Mouse (Mus musculus) liver, embryonic 11.5 days (tissue): ENCODE results near the gene Timm10. TPM values are rescaled to one million over a fixed set of nuclear protein-coding genes. Genes with fewer than 3 reads are reported as not detected.

Experiments
- ATAC-seq: fragments of 200-750 bp; cut with Nextera tagmentation; replicated peaks from 2 replicates; pipeline ENCODE4 v1.8.0; 2017; ENCODE audit warnings: moderate number of reproducible peaks, mild to moderate bottlenecking, moderate TSS enrichment, moderate library complexity; ENCODE audit not compliant: low FRiP score
- DNase-seq: peaks from one replicate; pipeline ENCODE4 v3.0.0-alpha.2; 2017; ENCODE audit warnings: low spot score
- H3K27ac ChIP-seq: fragments of 300-500 bp; sonication (generic); 2 replicates; pipeline ENCODE4 v1.5.1; 2014; ENCODE audit warnings: mild to moderate bottlenecking, low read depth, low read length, control low read depth
- H3K27me3 ChIP-seq: fragments of 300-500 bp; sonication (generic); replicated peaks from 2 replicates; pipeline ENCODE4 v1.6.1; 2014; ENCODE audit warnings: low read length, mixed read lengths; ENCODE audit not compliant: control insufficient read depth, insufficient read depth
- H3K36me3 ChIP-seq: fragments of 300-500 bp; sonication (generic); 2 replicates; pipeline ENCODE4 v1.6.1; 2014; ENCODE audit warnings: mild to moderate bottlenecking, low read length, moderate library complexity, mixed read lengths; ENCODE audit not compliant: control insufficient read depth, insufficient read depth
- H3K4me1 ChIP-seq: fragments of 300-500 bp; sonication (generic); replicated peaks from 2 replicates; pipeline ENCODE4 v1.6.1; 2014; ENCODE audit warnings: low read length, mixed read lengths; ENCODE audit not compliant: control insufficient read depth, insufficient read depth
- H3K4me2 ChIP-seq: fragments of 300-500 bp; sonication (generic); 2 replicates; pipeline ENCODE4 v1.6.1; 2014; ENCODE audit warnings: mild to moderate bottlenecking, control low read depth, moderate library complexity
- H3K4me3 ChIP-seq: fragments of 300-500 bp; sonication (generic); 2 replicates; pipeline ENCODE4 v1.5.1; 2014; ENCODE audit warnings: low read depth, low read length, control low read depth
- H3K9ac ChIP-seq: fragments of 300-500 bp; sonication (generic); 2 replicates; pipeline ENCODE4 v1.6.1; 2014; ENCODE audit warnings: low read depth, low read length, control low read depth
- H3K9me3 ChIP-seq: fragments of 300-500 bp; sonication (generic); 2 replicates; pipeline ENCODE4 v1.6.1; 2016; ENCODE audit warnings: low read length, inconsistent platforms, mixed read lengths; ENCODE audit not compliant: control insufficient read depth
- WGBS: fragments of 180-500 bp; shearing (Covaris S2); extraction: QIAGEN DNeasy Blood & Tissue Kit; methylation state at CpG from one replicate; pipeline ENCODE4 v1.1.7; 2014; 5-methylcytosine and 5-hydroxymethylcytosine counted together
- polyA plus RNA-seq: library from polyadenylated mRNA; unstranded; fragments of >200 nt; fragmentation: Nextera tagmentation; extraction: Ambion mirVana; gene quantifications from 2 replicates; pipeline ENCODE4 v1.2.1, GENCODE M21; 2014

Gene Timm10
- polyA plus RNA-seq, 1 experiment from 2014 or later = 84.3 TPM

DNA sequence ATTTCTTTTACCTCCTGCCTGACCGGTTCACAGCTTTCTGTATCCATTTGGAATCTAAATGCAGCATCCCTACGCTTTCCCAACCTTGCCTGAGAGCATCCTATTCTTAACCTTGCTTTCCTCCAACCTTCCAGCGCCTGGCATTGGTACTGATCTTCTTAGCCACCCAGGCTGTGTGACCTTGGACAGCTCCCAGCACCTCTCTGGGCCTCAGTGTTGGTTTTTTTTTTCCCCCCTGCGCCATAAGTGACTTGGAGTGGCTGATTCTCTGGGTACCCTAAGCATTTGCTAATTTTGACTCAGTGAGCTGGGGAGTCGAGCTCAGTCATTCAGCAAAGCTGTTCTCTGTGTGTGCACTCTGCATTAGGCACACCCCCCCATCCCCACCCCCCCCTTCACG is 49.0 kb downstream of the Timm10 start:
- DNase-seq (no peak), ATAC-seq (no peak)
- Histone ChIP-seq H3K4me1 (peaks cover 5% of the 10 kb centered on the region), H3K9me3 (no peaks in the 10 kb centered on the region), H3K27ac (no peak overlapping the region), H3K27me3 (peaks cover 78% of the 10 kb centered on the region), H3K9ac (no peak overlapping the region), H3K4me3 (no peak overlapping the region), H3K4me2 (no peak overlapping the region), H3K36me3 (no peaks in the 10 kb centered on the region)
- 43% methylated on average over 6 of the region's 6 CpGs for WGBS

Other genes with a start within 250 kb of the Timm10 start
- gene Ctnnd1, start 176.2 kb upstream of the Timm10 start, polyA plus RNA-seq = 21.9 and 27.1 TPM in 2 replicates
- gene Btbd18, start 167.9 kb upstream of the Timm10 start, polyA plus RNA-seq = 0.18 and 0.22 TPM in 2 replicates
- 241 and 264 TPM in 2 replicates for gene Selenoh, start 156.2 kb upstream of the Timm10 start, polyA plus RNA-seq
- not detected in 2 replicates for gene Gm28635, start 149.0 kb upstream of the Timm10 start, polyA plus RNA-seq
- 43.4 and 44.9 TPM in 2 replicates for gene Med19, start 148.6 kb upstream of the Timm10 start, polyA plus RNA-seq
- 115 and 125 TPM in 2 replicates for gene Tmx2, start 147.9 kb upstream of the Timm10 start, polyA plus RNA-seq
- gene Zdhhc5, start 111.8 kb upstream of the Timm10 start, polyA plus RNA-seq = 26.5 and 28.8 TPM in 2 replicates
- gene Clp1, start 99.6 kb upstream of the Timm10 start, polyA plus RNA-seq = 59.3 and 63.4 TPM in 2 replicates
- gene Ypel4, start 92.9 kb upstream of the Timm10 start, polyA plus RNA-seq = 11.4 and 14.2 TPM in 2 replicates
- gene Gm19426, start 83.3 kb upstream of the Timm10 start, polyA plus RNA-seq = 2.9 and 3.3 TPM in 2 replicates
- gene Serping1, start 51.6 kb upstream of the Timm10 start, polyA plus RNA-seq = 38.4 and 43.2 TPM in 2 replicates
- 112 and 114 TPM in 2 replicates for gene Ube2l6, start 28.2 kb upstream of the Timm10 start, polyA plus RNA-seq
- gene Smtnl1, start 4.3 kb upstream of the Timm10 start, polyA plus RNA-seq = 0.25 TPM in 1 of 2 replicates, not detected in the other
- gene Slc43a1, start 11.9 kb downstream of the Timm10 start, polyA plus RNA-seq = 83.2 and 101 TPM in 2 replicates
- 0.66 and 1.2 TPM in 2 replicates for gene Rtn4rl2, start 59.7 kb downstream of the Timm10 start, polyA plus RNA-seq
- 107 and 111 TPM in 2 replicates for gene Slc43a3, start 109.6 kb downstream of the Timm10 start, polyA plus RNA-seq
- gene Prg2, start 153.5 kb downstream of the Timm10 start, polyA plus RNA-seq = 67.2 and 96.9 TPM in 2 replicates
- gene Prg3, start 161.2 kb downstream of the Timm10 start, polyA plus RNA-seq = 10.2 and 16.7 TPM in 2 replicates
- 338 and 381 TPM in 2 replicates for gene Ssrp1, start 210.2 kb downstream of the Timm10 start, polyA plus RNA-seq
- gene P2rx3, start 210.5 kb downstream of the Timm10 start, polyA plus RNA-seq = 0.95 and 1.1 TPM in 2 replicates
- 3.4 and 3.7 TPM in 2 replicates for gene Tnks1bp1, start 221.0 kb downstream of the Timm10 start, polyA plus RNA-seq